Mouse (Mus musculus) kidney, adult 8-10 months (tissue): ENCODE data around the gene Otp.

Experiments used
- DNase-seq, 2 experiments: peaks; one replicate each; pipeline ENCODE4 v3.0.0; 2022

Otp gene

DNA sequence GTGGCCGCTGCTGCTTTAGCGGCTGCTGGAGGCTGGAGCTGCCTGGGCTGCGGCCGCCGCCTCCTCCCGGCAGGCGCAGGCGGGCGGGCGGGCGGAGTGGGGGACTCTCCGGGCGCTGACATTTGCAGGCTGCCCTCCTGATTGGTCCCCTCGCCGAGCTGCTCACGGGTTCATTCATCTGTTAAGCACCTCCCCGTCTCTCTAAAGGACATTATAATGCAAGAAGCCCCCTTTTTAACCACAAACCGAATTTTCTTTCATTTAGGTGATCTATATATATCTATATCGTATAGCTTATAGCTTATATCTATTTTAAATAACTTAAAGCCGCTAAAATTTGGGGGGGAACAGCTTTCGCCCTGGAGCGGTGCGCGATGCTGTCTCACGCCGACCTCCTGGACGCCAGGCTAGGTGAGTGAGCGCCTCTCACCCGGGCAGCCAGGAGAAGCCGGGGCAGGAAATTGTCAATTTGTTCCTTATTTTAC lies at the start of gene Otp:
TSS of gene Otp (plus strand) at position 207 of the 485 bp plus-strand sequence.
- no peak for DNase-seq

GRCm38 (mm10) chr13:94826389-94826788 lies 49.0 kb upstream of the Otp start:
- DNase-seq: no peak

DNA sequence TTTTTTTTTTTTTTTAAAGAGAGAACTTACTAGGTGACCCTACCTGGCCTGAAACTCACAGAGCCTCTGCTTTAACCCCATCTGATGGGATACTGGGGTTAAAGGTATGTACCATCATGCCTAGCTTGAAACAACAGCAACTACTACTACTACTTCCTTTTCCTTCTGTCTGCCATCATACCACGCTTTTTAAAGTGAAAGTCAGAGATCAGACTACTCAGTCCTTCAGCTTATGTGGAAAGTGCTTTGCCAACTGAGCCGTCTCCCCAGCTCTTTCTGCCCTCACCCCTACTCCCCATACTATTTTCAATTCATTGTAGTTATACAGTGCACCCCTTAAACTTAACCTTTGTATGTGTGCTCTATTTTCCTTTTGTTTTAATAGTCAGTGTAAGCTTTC lies 48.4 kb upstream of the Otp start:
- DNase-seq: no peak

DNA sequence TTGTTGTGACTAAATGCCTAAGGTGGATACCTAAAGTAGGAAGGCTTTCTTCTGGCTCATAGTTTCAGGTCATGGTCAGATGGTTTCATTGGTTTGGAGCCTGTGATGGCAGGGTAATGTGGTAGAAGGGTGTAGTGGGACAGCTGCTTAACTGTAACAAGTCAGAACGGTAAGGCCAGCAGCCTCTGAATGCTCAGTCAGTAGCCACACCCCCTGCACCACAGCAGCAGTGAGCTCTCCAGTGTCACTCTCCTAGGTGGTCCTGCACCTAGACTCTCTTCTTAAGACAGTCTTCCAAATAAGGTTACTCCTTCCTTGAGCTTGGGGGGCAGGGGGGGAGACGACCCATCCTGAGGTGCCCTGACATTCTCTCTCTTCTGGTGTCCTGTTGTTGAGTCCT lies 47.6 kb upstream of the Otp start:
- DNase-seq: no peak

GRCm38 (mm10) chr13:94838047-94838720 lies 37.2 kb upstream of the Otp start:
- no peak for DNase-seq

DNA sequence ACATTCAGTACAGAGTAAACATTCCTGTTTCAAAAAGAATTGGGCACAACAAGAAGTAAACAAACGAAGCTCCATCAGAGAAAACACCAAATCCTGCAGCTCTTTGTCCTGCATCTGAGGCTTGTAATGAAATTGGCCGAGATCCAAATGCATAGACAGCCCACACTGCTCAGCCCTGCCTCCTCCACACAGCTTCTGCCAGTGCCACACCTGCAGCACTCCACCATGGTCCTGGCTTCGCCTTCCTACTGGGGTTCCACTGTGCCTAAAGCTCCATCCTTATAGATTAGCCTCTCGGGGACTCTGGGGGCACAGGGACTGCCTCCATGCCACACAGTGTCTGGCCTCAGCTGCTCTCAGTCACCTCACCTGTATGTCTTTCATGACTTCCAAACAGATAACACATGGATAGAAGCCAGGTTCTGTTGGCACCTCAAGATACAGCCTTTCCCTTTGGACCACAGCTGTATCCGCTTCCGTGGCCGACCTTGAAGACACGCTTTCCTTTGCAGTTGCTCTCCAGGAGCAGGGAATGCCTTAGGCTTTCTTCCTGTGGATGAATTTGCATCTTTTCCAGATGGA lies 36.6 kb upstream of the Otp start:
- no peak for DNase-seq

GRCm38 (mm10) chr13:94843236-94843635 lies 32.2 kb upstream of the Otp start:
- DNase-seq: no peak

DNA sequence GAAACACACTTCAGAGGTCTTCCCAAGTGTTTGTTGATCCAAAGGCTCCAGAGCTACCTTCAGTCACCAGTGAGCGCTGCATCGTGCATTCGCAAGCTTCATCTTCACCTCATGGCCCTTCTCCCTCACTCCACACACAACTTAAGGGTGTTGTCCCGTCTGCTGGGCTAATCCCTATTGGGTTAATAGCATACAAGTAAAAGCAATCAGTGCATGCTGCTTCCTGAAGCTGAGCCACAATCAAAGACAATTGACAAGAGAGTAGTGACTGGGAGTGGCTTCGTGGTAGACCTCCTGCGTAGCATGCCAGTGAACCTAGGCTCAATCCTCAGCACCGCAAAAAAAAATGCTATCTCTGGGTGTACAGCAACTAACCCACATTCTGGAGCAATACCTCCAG lies 27.5 kb upstream of the Otp start:
- no peak for DNase-seq

GRCm38 (mm10) chr13:94849351-94849750 lies 26.1 kb upstream of the Otp start:
- no peak for DNase-seq

- DNase-seq: no peak
Observed at GRCm38 (mm10) chr13:94858016-94858575, 17.3 kb upstream of the Otp start.

GRCm38 (mm10) chr13:94859256-94859655 lies 16.1 kb upstream of the Otp start:
- no peak for DNase-seq

DNA sequence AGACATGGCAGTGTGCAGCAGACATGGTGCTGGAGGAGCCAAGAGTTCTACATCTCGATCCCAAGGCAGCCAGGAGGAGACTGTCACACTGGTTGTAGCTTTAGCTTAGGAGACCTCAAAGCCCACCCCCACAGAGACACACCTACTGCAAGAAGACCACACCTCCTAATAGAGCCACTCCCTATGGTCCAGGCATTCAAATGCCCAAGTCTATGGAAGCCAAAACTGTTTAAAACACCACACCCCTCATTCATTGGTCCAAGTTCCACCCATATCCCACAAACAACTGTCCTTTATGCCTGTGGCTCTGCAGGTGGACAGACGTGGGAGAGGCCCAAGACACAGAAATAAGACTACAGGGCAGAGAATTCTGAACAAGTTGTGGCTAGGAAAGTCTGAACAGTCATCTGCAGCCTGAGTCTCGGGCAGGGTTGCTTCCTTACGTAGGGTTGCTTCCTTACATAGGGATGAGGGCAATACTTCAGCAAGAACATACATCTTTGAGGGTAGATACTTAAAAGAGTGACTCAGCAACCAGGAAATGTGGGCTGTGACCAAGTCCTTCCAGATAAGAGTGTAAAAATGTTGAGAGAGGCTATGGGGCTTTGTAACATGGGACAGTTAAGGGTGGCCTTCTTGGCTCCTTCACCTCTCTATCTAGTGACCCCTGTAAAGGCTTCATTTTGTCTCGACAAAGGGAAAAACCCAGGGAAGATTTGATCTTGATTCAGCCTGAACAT lies 12.7 kb upstream of the Otp start:
- no peak for DNase-seq

GRCm38 (mm10) chr13:94866906-94867305 lies 8.5 kb upstream of the Otp start:
- no peak for DNase-seq

- no peak for DNase-seq
Observed at GRCm38 (mm10) chr13:94867772-94868171, 7.6 kb upstream of the Otp start.

GRCm38 (mm10) chr13:94868478-94868950 lies 6.9 kb upstream of the Otp start:
- no peak for DNase-seq

DNA sequence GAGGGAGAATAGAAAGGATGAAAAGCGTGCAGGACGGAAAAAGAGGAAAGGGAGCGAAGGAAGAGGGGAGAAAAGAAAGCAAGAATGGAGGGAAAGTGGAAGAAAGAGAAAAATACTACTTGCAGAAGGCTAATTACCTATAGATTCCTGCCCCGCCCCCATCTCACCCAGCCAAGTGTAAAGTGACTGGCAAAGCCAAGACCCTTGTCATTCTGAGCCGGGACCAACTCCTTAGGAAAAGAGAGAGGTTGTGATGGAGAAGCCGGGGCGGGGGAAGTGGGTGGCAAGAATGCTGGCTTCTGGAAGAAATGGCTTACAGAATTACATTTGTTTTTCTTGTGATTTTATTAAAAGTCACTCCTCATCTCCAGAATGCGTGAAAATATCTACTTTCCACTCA lies 5.9 kb upstream of the Otp start:
- DNase-seq: no peak

GRCm38 (mm10) chr13:94870071-94870460 lies 5.3 kb upstream of the Otp start:
- no peak for DNase-seq

- no peak for DNase-seq
Observed at GRCm38 (mm10) chr13:94870461-94871186, 4.8 kb upstream of the Otp start.

DNA sequence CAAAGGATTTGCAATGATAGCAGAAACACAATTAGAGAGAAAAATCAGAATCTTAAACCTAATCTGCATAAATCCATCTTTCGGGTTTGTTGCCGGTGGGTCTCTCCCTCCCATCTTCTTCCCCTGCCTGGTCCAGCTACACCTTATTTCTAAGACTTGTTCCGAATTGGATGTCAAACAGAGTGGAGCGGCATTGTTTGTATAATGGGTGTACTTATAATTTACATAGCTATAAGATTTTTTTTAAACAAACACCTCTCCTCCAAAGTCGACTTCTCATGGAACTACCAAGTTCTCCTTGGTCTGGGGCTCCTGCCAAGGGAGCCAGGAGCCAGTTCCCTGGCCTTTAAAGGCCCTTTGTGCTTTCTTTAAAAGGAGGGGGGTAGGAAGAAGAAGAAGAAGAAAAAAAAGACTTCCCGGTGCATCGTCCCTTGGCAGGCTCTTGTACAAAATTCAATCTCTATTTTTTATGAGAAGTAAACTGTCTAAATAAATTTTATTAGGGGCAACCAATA lies 3.5 kb upstream of the Otp start:
- no peak for DNase-seq

DNA sequence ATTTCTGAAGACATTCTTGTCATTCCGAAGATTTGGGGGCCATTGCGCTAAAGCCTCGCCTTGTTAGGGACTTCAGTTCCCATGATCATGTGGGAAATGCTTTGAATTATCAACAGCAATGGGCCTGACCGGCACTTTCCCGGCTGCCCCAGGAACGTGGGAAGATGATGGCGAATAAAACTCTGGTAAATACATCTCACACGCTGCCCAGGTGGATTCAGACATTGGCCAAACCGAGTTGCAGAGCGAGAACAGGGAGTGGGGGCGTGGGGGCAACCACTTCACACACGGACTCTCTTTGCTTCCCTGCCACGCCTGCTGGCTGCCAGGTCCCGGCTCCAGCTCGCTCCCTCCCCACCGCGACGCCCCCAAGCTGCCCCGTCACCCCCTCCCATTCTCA lies 3.0 kb upstream of the Otp start:
- DNase-seq: no peak

GRCm38 (mm10) chr13:94873111-94874038 lies 2.0 kb upstream of the Otp start:
- DNase-seq: no peak

GRCm38 (mm10) chr13:94874039-94874425 lies 1.4 kb upstream of the Otp start:
- DNase-seq: no peak
